Mouse (Mus musculus) Muller cell, postnatal 12 days (primary cell): ENCODE results near the gene Sprn.

Experiments used
- DNase-seq: peaks from one replicate; pipeline ENCODE4 v3.0.0-alpha.2; 2015; ENCODE audit errors: inconsistent ontology term

Sprn gene

GRCm38 (mm10) chr7:140101498-140101897 is 53.2 kb downstream of the Sprn start:
- no peak for DNase-seq
